Mouse (Mus musculus): ENCODE results near the gene Bcl2l12.
"Not testable (repeated sequence)": the region's sequence is repeated elsewhere in the genome, so short reads cannot be mapped to it uniquely, and the experiment has no call there.

Bcl2l12 gene

GRCm38 (mm10) chr7:44998501-44998955 lies at the start of gene Bcl2l12:
Bcl2l12 (minus strand) TSS chr7:44998712.
- DNase-seq (ENCODE audit: low read depth, low spot score) = no peak

- DNase-seq (ENCODE audit: low read depth, low spot score) = no peak
Measured at GRCm38 (mm10) chr7:45047491-45047890, 49.0 kb upstream of the Bcl2l12 start.

GRCm38 (mm10) chr7:45046853-45047350 lies 48.4 kb upstream of the Bcl2l12 start:
- no peak for DNase-seq (ENCODE audit: low read depth, low spot score)

GRCm38 (mm10) chr7:45045741-45046140 lies 47.2 kb upstream of the Bcl2l12 start:
- no peak for DNase-seq (ENCODE audit: low read depth, low spot score)

GRCm38 (mm10) chr7:45043307-45043706 lies 44.8 kb upstream of the Bcl2l12 start:
- DNase-seq (ENCODE audit: low read depth, low spot score) = no peak

- no peak for DNase-seq (ENCODE audit: low read depth, low spot score)
Measured at GRCm38 (mm10) chr7:45040851-45041250, 42.3 kb upstream of the Bcl2l12 start.

- DNase-seq (ENCODE audit: low read depth, low spot score) = no peak
Measured at GRCm38 (mm10) chr7:45038411-45038810, 39.9 kb upstream of the Bcl2l12 start.

- no peak for DNase-seq (ENCODE audit: low read depth, low spot score)
Measured at GRCm38 (mm10) chr7:45037720-45038361, 39.3 kb upstream of the Bcl2l12 start.

GRCm38 (mm10) chr7:45036702-45037101 lies 38.2 kb upstream of the Bcl2l12 start:
- DNase-seq (ENCODE audit: low read depth, low spot score) = no peak

GRCm38 (mm10) chr7:45035631-45036030 lies 37.1 kb upstream of the Bcl2l12 start:
- no peak for DNase-seq (ENCODE audit: low read depth, low spot score)

GRCm38 (mm10) chr7:45033722-45034359 lies 35.3 kb upstream of the Bcl2l12 start:
- DNase-seq (ENCODE audit: low read depth, low spot score) = no peak

GRCm38 (mm10) chr7:45030857-45031256 lies 32.3 kb upstream of the Bcl2l12 start:
- DNase-seq (ENCODE audit: low read depth, low spot score) = no peak

- DNase-seq (ENCODE audit: low read depth, low spot score) = no peak
Measured at GRCm38 (mm10) chr7:45029995-45030394, 31.5 kb upstream of the Bcl2l12 start.

- no peak for DNase-seq (ENCODE audit: low read depth, low spot score)
Measured at GRCm38 (mm10) chr7:45028351-45028750, 29.8 kb upstream of the Bcl2l12 start.

GRCm38 (mm10) chr7:45027761-45028160 lies 29.2 kb upstream of the Bcl2l12 start:
- DNase-seq (ENCODE audit: low read depth, low spot score) = no peak

GRCm38 (mm10) chr7:45026256-45026655 lies 27.7 kb upstream of the Bcl2l12 start:
- no peak for DNase-seq (ENCODE audit: low read depth, low spot score)

GRCm38 (mm10) chr7:45025601-45026220 lies 27.2 kb upstream of the Bcl2l12 start:
- no peak for DNase-seq (ENCODE audit: low read depth, low spot score)

GRCm38 (mm10) chr7:45024281-45025248 lies 26.1 kb upstream of the Bcl2l12 start:
- no peak for DNase-seq (ENCODE audit: low read depth, low spot score)

- not testable (repeated sequence) for DNase-seq (ENCODE audit: low read depth, low spot score)
Measured at GRCm38 (mm10) chr7:45023711-45024110, 25.2 kb upstream of the Bcl2l12 start.

GRCm38 (mm10) chr7:45020225-45020624 lies 21.7 kb upstream of the Bcl2l12 start:
- no peak for DNase-seq (ENCODE audit: low read depth, low spot score)

- DNase-seq (ENCODE audit: low read depth, low spot score) = no peak
Measured at GRCm38 (mm10) chr7:45019031-45019571, 20.6 kb upstream of the Bcl2l12 start.

All from retina, postnatal 7 days (tissue).